Comparison of ENCODE assay signal across 26 mouse cellular contexts in genomic region chr4:77698294-77698693, GRCm38 (mm10).
"Had no signal": no experiment of that assay in that cellular context is flagged by ENCODE, and none has a peak within 500 bp of the region (broad histone marks: within the 10 kb centered on the region; RNA-seq: fewer than 3 reads in every experiment).

No protein-coding gene starts in this region.

- H3K27ac ChIP-seq: left cerebral cortex, adult 2 months; limb, embryonic 12.5 days; limb, embryonic 15.5 days; liver, embryonic 14.5 days; neural tube, embryonic 12.5 days; neural tube, embryonic 15.5 days; stomach, postnatal 0 days had no signal

- H3K36me3 ChIP-seq: limb, embryonic 12.5 days; limb, embryonic 15.5 days; neural tube, embryonic 12.5 days; neural tube, embryonic 15.5 days had no signal

- DNase-seq: kidney, adult 9 months; kidney, postnatal 14 days; kidney, postnatal 4 days; layer of hippocampus, postnatal 36 days; left cerebral cortex, postnatal 4 days; liver, postnatal 0 days; lung, embryonic 14.5 days; lung, postnatal 10 days; lung, postnatal 36 days; midbrain, embryonic 14.5 days; right cerebral cortex, adult 18-20 months; right cerebral cortex, postnatal 14 days; right cerebral cortex, postnatal 4 days; thymus, adult 2 months; thymus, postnatal 14 days; thymus, postnatal 4 days had no signal

- H3K27me3 ChIP-seq: limb, embryonic 12.5 days; limb, embryonic 15.5 days; megakaryocyte, embryonic 14.5 days; neural tube, embryonic 12.5 days; neural tube, embryonic 15.5 days had no signal

- ATAC-seq: liver, postnatal 0 days had no signal

- H3K4me1 ChIP-seq: limb, embryonic 12.5 days; limb, embryonic 15.5 days; megakaryocyte, embryonic 14.5 days; neural tube, embryonic 12.5 days; neural tube, embryonic 15.5 days had no signal

- H3K9ac ChIP-seq: limb, embryonic 12.5 days; limb, embryonic 15.5 days; liver, embryonic 14.5 days; liver, postnatal 0 days; lung, embryonic 14.5 days; neural tube, embryonic 12.5 days; neural tube, embryonic 15.5 days had no signal

- H3K4me3 ChIP-seq: left cerebral cortex, adult 2 months; limb, embryonic 12.5 days; limb, embryonic 15.5 days; megakaryocyte, embryonic 14.5 days; neural tube, embryonic 12.5 days; neural tube, embryonic 15.5 days had no signal

- H3K9me3 ChIP-seq: limb, embryonic 12.5 days; limb, embryonic 15.5 days; megakaryocyte, embryonic 14.5 days; neural tube, embryonic 12.5 days; neural tube, embryonic 15.5 days had no signal

- H3K4me2 ChIP-seq: limb, embryonic 12.5 days; limb, embryonic 15.5 days; liver, embryonic 11.5 days; lung, embryonic 14.5 days; midbrain, embryonic 11.5 days; neural tube, embryonic 12.5 days; neural tube, embryonic 15.5 days had no signal
